Mouse (Mus musculus) liver, embryonic 14.5 days (tissue): ENCODE results near the gene Rsph14. TPM values are rescaled to one million over a fixed set of nuclear protein-coding genes. Genes with fewer than 3 reads are reported as not detected.

Source experiments
- ATAC-seq: fragments of 200-750 bp; cut with Nextera tagmentation; 2 replicates; pipeline ENCODE4 v1.8.0; 2017; ENCODE audit warnings: moderate number of reproducible peaks, mild to moderate bottlenecking, moderate library complexity; ENCODE audit not compliant: insufficient read depth
- DNase-seq, 3 experiments: peaks; one replicate each; pipeline ENCODE4 v3.0.0-alpha.2; 2012 to 2013; ENCODE audit warnings: low read depth in 3 of 3, low spot score in 3 of 3
- H3K27ac ChIP-seq: fragments of 300-500 bp; sonication (generic); 2 replicates; pipeline ENCODE4 v1.5.1; 2014; ENCODE audit warnings: moderate library complexity, mild to moderate bottlenecking, control low read depth, inconsistent platforms
- H3K27me3 ChIP-seq: fragments of 300-500 bp; sonication (generic); 2 replicates; pipeline ENCODE4 v1.6.1; 2014; ENCODE audit warnings: mild to moderate bottlenecking, low read length, moderate library complexity; ENCODE audit not compliant: control insufficient read depth, insufficient read depth
- H3K36me3 ChIP-seq: fragments of 300-500 bp; sonication (generic); replicated peaks from 2 replicates; pipeline ENCODE4 v1.6.1; 2014; ENCODE audit warnings: low read depth; ENCODE audit not compliant: control insufficient read depth, insufficient read depth
- H3K4me1 ChIP-seq, 2 experiments: fragments of 200-500 bp in 1 of 2; fragments of 300-500 bp in 1 of 2; sonication (generic) in 1 of 2; replicated peaks; 2 replicates each; pipeline ENCODE4 v1.6.1; 2012 to 2014; ENCODE audit warnings: antibody characterized with exemption in 1 of 2, inconsistent platforms in 1 of 2, low read length in 1 of 2; ENCODE audit not compliant: control insufficient read depth in 2 of 2, insufficient read depth in 2 of 2
- H3K4me2 ChIP-seq: fragments of 300-500 bp; sonication (generic); 2 replicates; pipeline ENCODE4 v1.6.1; 2014; ENCODE audit warnings: low read depth, mild to moderate bottlenecking, control low read depth, moderate library complexity
- H3K4me3 ChIP-seq, 2 experiments: fragments of 200-500 bp in 1 of 2; fragments of 300-500 bp in 1 of 2; sonication (generic) in 1 of 2; 2 replicates each; pipeline ENCODE4 v1.5.1; 2012 to 2014; ENCODE audit warnings: low read depth in 2 of 2, low read length in 2 of 2, mild to moderate bottlenecking in 2 of 2, control low read depth in 1 of 2, inconsistent platforms in 1 of 2, moderate library complexity in 1 of 2; ENCODE audit not compliant: insufficient read depth in 1 of 2
- H3K9ac ChIP-seq: fragments of 300-500 bp; sonication (generic); replicated peaks from 2 replicates; pipeline ENCODE4 v1.6.1; 2014; ENCODE audit warnings: mild to moderate bottlenecking, control low read depth, moderate library complexity
- H3K9me3 ChIP-seq: fragments of 300-500 bp; sonication (generic); 2 replicates; pipeline ENCODE4 v1.6.1; 2016; ENCODE audit warnings: low read length, mixed read lengths; ENCODE audit not compliant: control insufficient read depth
- CTCF ChIP-seq: IDR thresholded peaks from 2 replicates; pipeline ENCODE4 v1.5.1; 2016; ENCODE audit warnings: antibody characterized with exemption, low read depth, control low read depth
- EP300 ChIP-seq: IDR thresholded peaks from 2 replicates; pipeline ENCODE4 v1.6.1; 2016; ENCODE audit warnings: antibody characterized with exemption, low read depth
- WGBS: fragments of 180-500 bp; shearing (Covaris S2); extraction: QIAGEN DNeasy Blood & Tissue Kit; methylation state at CpG from one replicate; pipeline ENCODE4 v1.1.7; 2014; ENCODE audit not compliant: insufficient replicate concordance; 5-methylcytosine and 5-hydroxymethylcytosine counted together
- polyA plus RNA-seq, 2 experiments: library from polyadenylated mRNA; depleted of rRNA in 1 of 2; stranded (reverse) in 1 of 2; unstranded in 1 of 2; fragments of >200 nt; fragmentation: Nextera tagmentation in 1 of 2; extraction: Ambion mirVana in 1 of 2; gene quantifications; 2 replicates each; pipeline versions ENCODE4 v1.2.1 to v1.2.3; 2012 to 2014

Gene Rsph14
- polyA plus RNA-seq, 2 experiments = not detected

DNA sequence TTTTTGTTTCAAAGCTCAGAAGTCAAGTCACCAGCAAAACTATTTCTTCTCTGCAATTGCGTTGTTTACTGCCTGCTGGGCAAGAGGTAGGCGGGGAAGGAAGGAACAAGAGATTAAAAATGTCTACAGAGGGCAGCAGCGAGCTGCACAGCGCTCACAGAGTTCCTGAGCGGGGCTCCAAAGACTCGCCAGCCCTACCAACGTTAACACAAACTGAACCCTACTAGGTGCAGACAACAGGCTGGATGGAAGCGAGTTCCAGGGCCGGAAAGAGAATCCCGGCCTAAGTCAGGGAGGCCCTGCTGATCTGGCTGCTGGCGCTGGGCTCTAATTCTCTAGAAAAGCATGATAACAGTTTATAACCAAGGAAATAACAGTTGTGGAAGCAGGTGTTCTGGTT, 27.0 kb upstream of the Rsph14 start:
- H3K4me2 ChIP-seq = peak overlapping the region; percentile 69
- TF ChIP-seq EP300 (no peak), CTCF (peak; percentile 73)
- ATAC-seq (no peak), DNase-seq (peak in 2 of 3 experiments; percentile 38 to 51)
- no peak overlapping the region for H3K27ac ChIP-seq
- H3K9me3 ChIP-seq = no peaks in the 10 kb centered on the region
- no peak overlapping the region for H3K9ac ChIP-seq
- no peaks in the 10 kb centered on the region for H3K36me3 ChIP-seq
- peak overlapping the region in 1 of 2 experiments; percentile 15; a peak in 1 of 4 replicates for H3K4me3 ChIP-seq
- WGBS = 1% methylated on average over 11 of the region's 11 CpGs
- H3K27me3 ChIP-seq = peaks cover 34% of the 10 kb centered on the region
- H3K4me1 ChIP-seq = peaks cover 2 to 39% of the 10 kb centered on the region in 2 experiments; a peak in 3 of 4 replicates

DNA sequence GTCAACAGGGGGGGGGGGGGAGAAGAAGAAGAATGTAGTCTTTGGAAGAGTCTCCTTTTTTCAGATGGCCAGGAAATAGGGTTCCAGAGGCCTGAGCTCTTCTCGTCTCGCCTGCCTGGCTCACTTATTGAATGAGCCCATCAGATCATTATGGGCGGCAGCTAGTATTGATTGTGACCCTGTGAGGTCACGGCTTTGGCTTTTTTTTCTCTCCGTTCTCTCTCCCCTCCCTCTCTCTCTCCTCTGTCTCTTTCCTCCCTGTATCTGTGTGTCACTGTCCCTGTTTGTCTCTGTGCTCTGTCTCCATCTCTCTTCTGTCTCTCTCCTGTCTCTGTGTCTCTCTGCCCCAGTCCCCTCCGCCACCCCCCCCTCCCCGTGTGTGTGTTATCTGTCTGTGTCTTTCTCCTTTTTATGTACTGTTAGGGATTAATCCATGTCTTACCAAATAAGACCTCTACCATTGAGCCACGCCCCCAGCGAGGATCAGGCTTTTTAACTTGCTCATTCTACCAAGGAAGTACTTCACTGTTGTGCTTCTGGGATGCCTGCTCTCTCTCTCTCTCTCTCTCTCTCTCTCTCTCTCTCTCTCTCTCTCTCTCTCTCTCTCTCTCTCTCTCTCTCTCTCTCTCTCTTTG, 26.5 kb upstream of the Rsph14 start:
- Histone ChIP-seq H3K4me1 (peaks cover 2 to 43% of the 10 kb centered on the region in 2 experiments; a peak in 3 of 4 replicates), H3K4me2 (peak overlapping the region; percentile 69; the same call in 1 of the 2 replicates), H3K4me3 (no peak overlapping the region), H3K9me3 (no peaks in the 10 kb centered on the region), H3K27me3 (peaks cover 34% of the 10 kb centered on the region), H3K36me3 (no peaks in the 10 kb centered on the region), H3K9ac (no peak overlapping the region), H3K27ac (no peak overlapping the region)
- TF ChIP-seq EP300 (no peak), CTCF (no peak)
- DNase-seq (no peak), ATAC-seq (no peak)
- 36% methylated on average over 9 of the region's 9 CpGs for WGBS

DNA sequence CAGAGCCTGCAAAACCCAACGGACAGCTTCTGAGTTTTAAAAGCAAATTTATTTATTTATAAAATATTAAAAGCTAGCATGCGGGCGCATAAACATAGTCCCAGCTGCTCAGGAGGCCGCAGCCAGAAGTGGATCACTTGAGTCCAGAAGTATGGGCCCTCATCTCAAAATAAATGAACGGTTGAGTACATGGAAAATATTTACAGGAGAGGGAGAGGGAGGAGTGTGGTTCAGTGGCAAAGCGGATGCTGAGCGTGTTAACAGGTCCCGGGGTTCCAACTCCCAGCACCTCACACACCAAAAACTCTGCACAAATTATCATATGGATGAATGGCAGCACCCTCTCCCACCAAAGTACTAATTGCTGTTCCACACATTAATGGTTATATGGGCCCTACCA, 25.9 kb upstream of the Rsph14 start:
- no peak overlapping the region for H3K27ac ChIP-seq
- H3K9me3 ChIP-seq = no peaks in the 10 kb centered on the region
- no peak for DNase-seq
- 71% methylated on average over 8 of the region's 8 CpGs for WGBS
- no peak overlapping the region for H3K9ac ChIP-seq
- H3K4me1 ChIP-seq = peaks cover 2 to 45% of the 10 kb centered on the region in 2 experiments; a peak in 3 of 4 replicates
- peaks cover 34% of the 10 kb centered on the region for H3K27me3 ChIP-seq
- no peaks in the 10 kb centered on the region for H3K36me3 ChIP-seq
- no peak overlapping the region for H3K4me2 ChIP-seq
- no peak for ATAC-seq
- H3K4me3 ChIP-seq = no peak overlapping the region
- no peak for TF ChIP-seq CTCF
- no peak for TF ChIP-seq EP300

DNA sequence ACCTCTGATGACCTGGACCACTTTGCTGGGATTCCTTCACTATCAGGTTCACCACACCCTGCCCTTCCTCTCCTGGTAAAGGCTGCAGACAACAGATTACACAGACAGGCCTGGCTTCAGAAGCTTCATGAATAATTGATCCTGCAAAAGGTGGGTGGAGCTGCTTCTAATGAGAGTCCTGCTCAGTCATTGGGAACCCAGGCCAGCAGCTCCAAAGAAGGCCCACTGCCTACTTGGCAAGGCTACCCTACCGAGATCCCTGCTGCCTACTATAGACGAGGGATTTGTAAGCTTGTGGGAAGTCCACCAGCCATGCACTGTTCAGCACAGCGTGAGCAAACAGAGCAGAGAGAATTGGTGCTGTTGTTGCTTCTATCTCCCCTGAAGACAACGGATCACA, 23.9 kb upstream of the Rsph14 start:
- peaks cover 2 to 41% of the 10 kb centered on the region in 2 experiments; a peak in 3 of 4 replicates for H3K4me1 ChIP-seq

DNA sequence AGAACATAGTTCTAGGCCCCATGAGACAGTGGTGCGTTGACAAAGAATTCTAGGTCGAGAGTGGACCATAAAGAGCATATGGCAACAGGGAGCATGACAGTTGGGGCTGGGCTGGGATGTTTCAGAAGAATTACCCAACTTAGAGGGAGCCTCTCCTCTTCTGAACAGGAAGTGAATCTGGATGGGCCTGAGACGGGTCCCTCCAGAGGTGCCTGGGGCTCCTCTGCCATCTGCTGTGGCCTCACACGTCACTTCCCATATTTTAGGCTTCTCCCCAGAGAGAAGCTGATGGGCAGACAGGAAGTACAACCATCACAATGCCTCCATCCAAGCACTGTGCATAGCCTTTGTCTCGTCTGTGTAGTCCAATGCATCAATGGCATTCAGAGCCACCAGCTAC, 23.3 kb upstream of the Rsph14 start:
- WGBS = 40% methylated on average over 5 of the region's 5 CpGs
- Histone ChIP-seq H3K27ac (no peak overlapping the region), H3K27me3 (peaks cover 13% of the 10 kb centered on the region), H3K4me1 (peaks cover 2 to 41% of the 10 kb centered on the region in 2 experiments; a peak in 3 of 4 replicates), H3K4me2 (no peak overlapping the region), H3K9me3 (no peaks in the 10 kb centered on the region), H3K4me3 (no peak overlapping the region), H3K9ac (no peak overlapping the region), H3K36me3 (no peaks in the 10 kb centered on the region)
- TF ChIP-seq EP300 (no peak), CTCF (no peak)
- no peak for DNase-seq
- ATAC-seq = no peak

More for the DNA sequence above, 23.9 kb upstream of the Rsph14 start:
- no peak overlapping the region for H3K9ac ChIP-seq
- no peak overlapping the region for H3K4me3 ChIP-seq
- DNase-seq = no peak
- H3K27me3 ChIP-seq = peaks cover 19% of the 10 kb centered on the region
- no peak overlapping the region for H3K4me2 ChIP-seq
- peak; percentile 21; the same call in 1 of the 2 replicates for ATAC-seq
- no peaks in the 10 kb centered on the region for H3K36me3 ChIP-seq
- H3K27ac ChIP-seq = no peak overlapping the region
- no peaks in the 10 kb centered on the region for H3K9me3 ChIP-seq
- TF ChIP-seq CTCF = no peak
- no peak for TF ChIP-seq EP300
- 23% methylated on average over 4 of the region's 4 CpGs for WGBS
